Mouse (Mus musculus) MEL (cell line): ENCODE results near the gene Nolc1. TPM values are rescaled to one million over a fixed set of nuclear protein-coding genes. Genes with fewer than 3 reads are reported as not detected.

Source experiments
- DNase-seq: peaks from one replicate; pipeline ENCODE4 v3.0.0; 2011; ENCODE audit warnings: low read depth, low spot score
- H3K27ac ChIP-seq: 2 replicates; pipeline ENCODE4 v1.5.1; 2012; ENCODE audit warnings: low read depth, mild to moderate bottlenecking, control low read depth, low read length, moderate library complexity; ENCODE audit not compliant: control insufficient read depth
- H3K27me3 ChIP-seq, 2 experiments: fragments of 150-350 bp in 1 of 2; sonication (generic) in 1 of 2; 2 replicates each; pipeline ENCODE4 v1.6.1; 2012; ENCODE audit warnings: low read length in 2 of 2, mild to moderate bottlenecking in 2 of 2, improper control_type of control experiment in 1 of 2, moderate library complexity in 1 of 2; ENCODE audit not compliant: insufficient read depth in 2 of 2, control insufficient read depth in 1 of 2
- H3K36me3 ChIP-seq, 2 experiments: 2 replicates each; pipeline ENCODE4 v1.6.1; 2012 to 2014; ENCODE audit warnings: low read length in 2 of 2, improper control_type of control experiment in 1 of 2, inconsistent platforms in 1 of 2, mild to moderate bottlenecking in 1 of 2; ENCODE audit not compliant: insufficient read depth in 2 of 2, control insufficient read depth in 1 of 2
- H3K4me1 ChIP-seq, 2 experiments: fragments of 150-350 bp in 1 of 2; sonication (generic) in 1 of 2; 2 replicates each; pipeline ENCODE4 v1.6.1; 2012; ENCODE audit warnings: low read length in 2 of 2, improper control_type of control experiment in 1 of 2, mild to moderate bottlenecking in 1 of 2; ENCODE audit not compliant: insufficient read depth in 2 of 2, control insufficient read depth in 1 of 2
- H3K4me3 ChIP-seq, 2 experiments: fragments of 150-350 bp in 1 of 2; sonication (generic) in 1 of 2; 2 replicates each; pipeline ENCODE4 v1.5.1; 2012; ENCODE audit warnings: low read depth in 2 of 2, low read length in 2 of 2, mild to moderate bottlenecking in 2 of 2, moderate library complexity in 2 of 2, control low read depth in 1 of 2, improper control_type of control experiment in 1 of 2; ENCODE audit not compliant: control insufficient read depth in 1 of 2, insufficient read depth in 1 of 2
- H3K79me2 ChIP-seq: 2 replicates; pipeline ENCODE4 v1.6.1; 2012; ENCODE audit warnings: mild to moderate bottlenecking, low read length, moderate library complexity; ENCODE audit not compliant: control insufficient read depth, poor library complexity, insufficient read depth
- H3K9ac ChIP-seq: 2 replicates; pipeline ENCODE4 v1.6.1; 2012; ENCODE audit warnings: low read depth, mild to moderate bottlenecking, control low read depth, low read length, moderate library complexity; ENCODE audit not compliant: control insufficient read depth, poor library complexity, severe bottlenecking
- H3K9me3 ChIP-seq: fragments of 150-350 bp; sonication (generic); replicated peaks from 2 replicates; pipeline ENCODE4 v1.6.1; 2012; ENCODE audit warnings: mild to moderate bottlenecking, low read length, improper control_type of control experiment, moderate library complexity; ENCODE audit not compliant: insufficient read depth
- CHD1 ChIP-seq: IDR thresholded peaks from 2 replicates; pipeline ENCODE4 v1.6.1; 2012; ENCODE audit warnings: low read depth, mild to moderate bottlenecking, inconsistent platforms, low read length, improper control_type of control experiment
- CHD2 ChIP-seq: IDR thresholded peaks from 2 replicates; pipeline ENCODE4 v1.6.1; 2011; ENCODE audit warnings: low read length, improper control_type of control experiment
- CTCF ChIP-seq, 3 experiments: IDR thresholded peaks in 2 of 3; conservative IDR thresholded peaks in 1 of 3; 2 replicates each; pipeline ENCODE4 v1.5.1; 2011 to 2012; ENCODE audit warnings: low read length in 3 of 3, low read depth in 2 of 3, mild to moderate bottlenecking in 2 of 3, improper control_type of control experiment in 1 of 3, inconsistent platforms in 1 of 3, mixed read lengths in 1 of 3, moderate library complexity in 1 of 3; ENCODE audit not compliant: control insufficient read depth in 1 of 3, insufficient read depth in 1 of 3, poor library complexity in 1 of 3, severe bottlenecking in 1 of 3
- E2F4 ChIP-seq: IDR thresholded peaks from 2 replicates; pipeline ENCODE4 v1.6.1; 2011; ENCODE audit warnings: low read depth, low read length, improper control_type of control experiment, borderline replicate concordance
- EP300 ChIP-seq, 2 experiments: IDR thresholded peaks; 2 replicates each; pipeline ENCODE4 v1.6.1; 2011; ENCODE audit warnings: improper control_type of control experiment in 2 of 2, low read length in 2 of 2, low read depth in 1 of 2, mild to moderate bottlenecking in 1 of 2
- ETS1 ChIP-seq: IDR thresholded peaks from 2 replicates; pipeline ENCODE4 v1.6.1; 2012; ENCODE audit warnings: low read depth, mild to moderate bottlenecking, inconsistent platforms, low read length, improper control_type of control experiment, moderate library complexity
- GABPA ChIP-seq: IDR thresholded peaks from 2 replicates; pipeline ENCODE4 v1.6.1; 2012; ENCODE audit warnings: low read depth, mild to moderate bottlenecking, inconsistent platforms, low read length, improper control_type of control experiment, moderate library complexity
- GATA1 ChIP-seq: IDR thresholded peaks from 2 replicates; pipeline ENCODE4 v1.6.1; 2011; ENCODE audit warnings: low read depth, low read length, improper control_type of control experiment
- HCFC1 ChIP-seq: IDR thresholded peaks from 2 replicates; pipeline ENCODE4 v1.6.1; 2012; ENCODE audit warnings: low read depth, mild to moderate bottlenecking, inconsistent platforms, low read length, improper control_type of control experiment, moderate library complexity
- JUND ChIP-seq: IDR thresholded peaks from 2 replicates; pipeline ENCODE4 v1.6.1; 2011; ENCODE audit warnings: low read depth, mild to moderate bottlenecking, improper control_type of control experiment, low read length
- KAT2A ChIP-seq: conservative IDR thresholded peaks from 2 replicates; pipeline ENCODE4 v1.6.1; 2012; ENCODE audit warnings: low read depth, low read length, improper control_type of control experiment, inconsistent platforms
- MAFK ChIP-seq: IDR thresholded peaks from 2 replicates; pipeline ENCODE4 v1.6.1; 2011; ENCODE audit warnings: low read depth, mild to moderate bottlenecking, low read length, improper control_type of control experiment, borderline replicate concordance
- MAX ChIP-seq: IDR thresholded peaks from 2 replicates; pipeline ENCODE4 v1.6.1; 2011; ENCODE audit warnings: low read length, improper control_type of control experiment
- MAZ ChIP-seq: IDR thresholded peaks from 2 replicates; pipeline ENCODE4 v1.6.1; 2012; ENCODE audit warnings: low read depth, mild to moderate bottlenecking, inconsistent platforms, low read length, improper control_type of control experiment
- MEF2A ChIP-seq: IDR thresholded peaks from 2 replicates; pipeline ENCODE4 v1.6.1; 2014; ENCODE audit warnings: low read depth, mild to moderate bottlenecking, inconsistent platforms, low read length, improper control_type of control experiment; ENCODE audit not compliant: poor library complexity, insufficient replicate concordance, severe bottlenecking; ENCODE audit errors: extremely low read depth
- MXI1 ChIP-seq: IDR thresholded peaks from 2 replicates; pipeline ENCODE4 v1.6.1; 2011; ENCODE audit warnings: mild to moderate bottlenecking, low read depth, low read length, improper control_type of control experiment
- MYB ChIP-seq: IDR thresholded peaks from 2 replicates; pipeline ENCODE4 v1.6.1; 2011; ENCODE audit warnings: mild to moderate bottlenecking, low read depth, low read length, improper control_type of control experiment
- MYC ChIP-seq: IDR thresholded peaks from 2 replicates; pipeline ENCODE4 v1.6.1; 2011; ENCODE audit warnings: low read depth, mild to moderate bottlenecking, low read length, improper control_type of control experiment, moderate library complexity
- NELFE ChIP-seq: IDR thresholded peaks from 2 replicates; pipeline ENCODE4 v1.6.1; 2011; ENCODE audit warnings: low read depth, low read length, improper control_type of control experiment
- POLR2AphosphoS2 ChIP-seq: IDR thresholded peaks from 2 replicates; pipeline ENCODE4 v1.6.1; 2011; ENCODE audit warnings: low read length, improper control_type of control experiment
- POLR2AphosphoS5 ChIP-seq: IDR thresholded peaks from 2 replicates; pipeline ENCODE4 v1.6.1; 2012; ENCODE audit warnings: low read depth, borderline replicate concordance, mild to moderate bottlenecking, inconsistent platforms, low read length, moderate library complexity, mixed read lengths
- RAD21 ChIP-seq: IDR thresholded peaks from 2 replicates; pipeline ENCODE4 v1.6.1; 2011; ENCODE audit warnings: mild to moderate bottlenecking, low read depth, low read length, improper control_type of control experiment
- RCOR1 ChIP-seq: IDR thresholded peaks from 2 replicates; pipeline ENCODE4 v1.6.1; 2012; ENCODE audit warnings: low read depth, mild to moderate bottlenecking, inconsistent platforms, low read length, improper control_type of control experiment
- SIN3A ChIP-seq: IDR thresholded peaks from 2 replicates; pipeline ENCODE4 v1.6.1; 2012; ENCODE audit warnings: low read length, improper control_type of control experiment, inconsistent platforms
- SMC3 ChIP-seq: IDR thresholded peaks from 2 replicates; pipeline ENCODE4 v1.6.1; 2011; ENCODE audit warnings: low read depth, low read length, improper control_type of control experiment
- TAL1 ChIP-seq: IDR thresholded peaks from 2 replicates; pipeline ENCODE4 v1.6.1; 2012; ENCODE audit warnings: mild to moderate bottlenecking, inconsistent platforms, low read length, moderate library complexity, mixed read lengths
- TBP ChIP-seq: IDR thresholded peaks from 2 replicates; pipeline ENCODE4 v1.8.0; 2011; ENCODE audit warnings: low read depth, low read length, improper control_type of control experiment
- TCF12 ChIP-seq: IDR thresholded peaks from 2 replicates; pipeline ENCODE4 v1.6.1; 2014; ENCODE audit warnings: low read depth, mild to moderate bottlenecking, inconsistent platforms, low read length, improper control_type of control experiment, moderate library complexity
- USF1 ChIP-seq: IDR thresholded peaks from 2 replicates; pipeline ENCODE4 v1.6.1; 2014; ENCODE audit warnings: low read depth, mild to moderate bottlenecking, inconsistent platforms, low read length, improper control_type of control experiment, moderate library complexity
- USF2 ChIP-seq, 2 experiments: IDR thresholded peaks; 2 replicates each; pipeline ENCODE4 v1.6.1; 2011 to 2012; ENCODE audit warnings: improper control_type of control experiment in 2 of 2, low read length in 2 of 2, borderline replicate concordance in 1 of 2, inconsistent platforms in 1 of 2, low read depth in 1 of 2, mild to moderate bottlenecking in 1 of 2; ENCODE audit not compliant: insufficient read depth in 1 of 2
- ZNF384 ChIP-seq: IDR thresholded peaks from 2 replicates; pipeline ENCODE4 v1.6.1; 2012; ENCODE audit warnings: low read depth, mild to moderate bottlenecking, inconsistent platforms, low read length, improper control_type of control experiment
- polyA plus RNA-seq, 2 experiments: library from polyadenylated mRNA; stranded (reverse) in 1 of 2; unstranded in 1 of 2; fragments of >175 nt in 1 of 2; fragments of >200 nt in 1 of 2; gene quantifications; 2 replicates each; pipeline versions ENCODE4 v1.2.1 to v1.2.4; 2012; ENCODE audit warnings: low replicate concordance in 2 of 2, low read depth in 1 of 2; ENCODE audit not compliant: insufficient read length in 2 of 2, insufficient read depth in 1 of 2, missing spikeins in 1 of 2
- total RNA-seq: library from RNA; depleted of rRNA; stranded (reverse); fragments of 300-350 nt; gene quantifications from 2 replicates; pipeline ENCODE4 v1.2.3, GENCODE M21; 2012

The Nolc1 gene
- total and polyA plus RNA-seq, 3 experiments: 213 to 753 (median 294) TPM

DNA sequence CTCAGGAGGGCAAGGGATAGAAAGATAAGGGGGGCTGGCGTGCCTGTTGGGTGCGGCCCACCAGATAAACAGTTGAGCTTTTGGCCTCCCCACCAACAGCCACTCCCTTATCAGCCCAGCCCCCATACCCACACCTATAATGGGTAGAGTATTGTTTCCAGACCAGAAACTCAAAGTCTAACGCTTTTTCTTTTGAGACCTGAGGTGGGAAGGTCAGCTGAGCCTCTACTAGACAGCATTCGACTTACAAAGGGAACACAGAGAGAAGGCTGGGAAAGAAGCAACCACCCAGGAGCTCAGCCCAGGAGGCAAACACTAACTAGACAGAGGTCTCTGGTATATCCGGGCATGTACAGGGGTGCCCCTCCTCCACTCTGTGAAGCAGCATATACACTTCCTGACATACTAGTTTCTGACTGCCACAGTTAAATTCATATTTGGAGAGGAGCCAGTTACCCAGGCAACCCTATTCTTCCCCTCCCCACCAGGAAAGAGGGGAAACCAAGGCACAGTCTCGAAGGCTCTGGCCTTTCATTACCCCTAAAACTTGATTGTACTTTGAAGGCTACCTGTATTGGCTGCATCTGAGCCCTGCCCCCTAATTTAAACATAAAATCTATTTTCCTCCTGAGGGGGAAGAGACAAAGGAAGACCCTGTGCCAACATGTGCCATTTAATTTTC lies 38.3 kb upstream of the Nolc1 start (continued):
- TF ChIP-seq HCFC1 (peak; percentile 71), TAL1 (peak; percentile 95), CTCF (IDR thresholded peaks at IDR 0.05 in 2 of 3, conservative IDR thresholded peaks at IDR 0.05 in 1 of 3; ENCODE audit: control insufficient read depth in 1 of 3, insufficient read depth in 1 of 3, low read depth in 2 of 3, low read length in 3 of 3, poor library complexity in 1 of 3, severe bottlenecking in 1 of 3) (no peak), CHD2 (peak; percentile 86), EP300 (IDR thresholded peaks at IDR 0.05; ENCODE audit: low read depth in 1 of 2, low read length in 2 of 2) (peak; percentile 96 to 98), MXI1 (peak; percentile 86), MAFK (peak; percentile 68; the same call in 1 of the 2 replicates)

DNA sequence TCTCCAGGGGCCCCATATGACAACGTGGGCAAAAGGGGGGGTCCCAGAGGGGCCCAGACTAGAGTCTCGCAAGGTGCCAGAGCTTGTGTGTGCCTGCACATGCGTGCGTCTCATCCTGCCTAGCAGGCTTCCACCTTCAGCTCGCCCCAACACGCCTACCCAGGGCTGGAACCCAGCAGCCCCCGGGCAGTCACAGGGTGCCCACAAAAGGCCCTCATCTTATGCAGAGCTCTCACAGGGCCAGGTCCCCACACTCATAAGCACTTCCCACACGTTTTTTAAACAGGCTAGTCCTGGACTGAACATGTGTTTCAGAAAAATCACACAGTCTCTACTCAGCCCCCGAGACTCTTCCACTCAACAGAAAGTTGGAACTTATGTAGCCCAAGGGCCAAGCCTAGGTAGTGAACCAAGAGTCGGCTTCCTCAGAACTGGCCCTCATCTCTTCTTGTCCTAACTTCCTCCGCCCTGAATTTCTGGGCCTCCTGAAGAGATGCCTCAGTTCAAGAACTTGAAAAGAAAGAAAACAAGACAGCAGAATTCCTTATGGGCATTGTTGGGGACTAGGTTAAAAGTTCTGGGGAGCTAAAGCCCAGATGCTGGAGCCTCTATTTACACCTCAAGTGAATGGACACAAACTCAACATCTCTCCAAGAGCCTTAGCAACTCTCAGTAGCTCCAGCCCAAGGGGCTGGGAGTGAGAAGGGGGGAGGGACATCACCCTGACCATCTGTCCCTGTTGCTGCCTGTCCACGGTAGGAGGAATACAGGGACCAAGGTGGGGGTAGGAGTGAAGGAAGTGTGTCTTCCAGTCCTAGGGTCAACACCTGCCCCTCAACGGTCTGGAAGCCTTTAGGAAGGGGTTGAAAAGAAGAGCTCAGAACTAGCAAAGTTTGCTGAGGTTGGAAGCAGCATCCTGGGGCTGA lies 37.5 kb upstream of the Nolc1 start:
- H3K79me2 ChIP-seq: peaks cover 81% of the 10 kb centered on the region
- H3K36me3 ChIP-seq: peaks cover 22 to 42% of the 10 kb centered on the region in 2 experiments
- H3K4me3 ChIP-seq: peak overlapping the region; percentile 76 to 85
- peak overlapping the region; percentile 86 for H3K9ac ChIP-seq
- peaks cover 21 to 47% of the 10 kb centered on the region in 2 experiments for H3K4me1 ChIP-seq
- peak overlapping the region; percentile 99 for H3K27ac ChIP-seq
- DNase-seq: peak; percentile 77
- H3K27me3 ChIP-seq: no peaks in the 10 kb centered on the region
- H3K9me3 ChIP-seq: no peaks in the 10 kb centered on the region
- no peak for TF ChIP-seq GABPA
- no peak for TF ChIP-seq JUND
- TF ChIP-seq POLR2AphosphoS5: no peak
- peak; percentile 46; the same call in 1 of the 2 replicates for TF ChIP-seq SIN3A
- TF ChIP-seq ZNF384: no peak
- no peak for TF ChIP-seq MXI1
- TF ChIP-seq RCOR1: no peak
- no peak for TF ChIP-seq MYB
- no peak for TF ChIP-seq ETS1
- no peak; the same call in 1 of the 2 replicates for TF ChIP-seq MAZ
- peak; percentile 14 for TF ChIP-seq MAX
- TF ChIP-seq E2F4: no peak
- TF ChIP-seq SMC3: no peak
- no peak for TF ChIP-seq TAL1
- peak; percentile 98 for TF ChIP-seq CHD1
- TF ChIP-seq TBP: no peak
- TF ChIP-seq GATA1: no peak
- no peak for TF ChIP-seq CTCF (IDR thresholded peaks at IDR 0.05 in 2 of 3, conservative IDR thresholded peaks at IDR 0.05 in 1 of 3; ENCODE audit: control insufficient read depth in 1 of 3, insufficient read depth in 1 of 3, low read depth in 2 of 3, low read length in 3 of 3, poor library complexity in 1 of 3, severe bottlenecking in 1 of 3)
- no peak for TF ChIP-seq MAFK
- no peak for TF ChIP-seq HCFC1
- TF ChIP-seq USF2 (IDR thresholded peaks at IDR 0.05; ENCODE audit: borderline replicate concordance in 1 of 2, insufficient read depth in 1 of 2, low read depth in 1 of 2, low read length in 2 of 2): no peak
- no peak for TF ChIP-seq POLR2AphosphoS2
- no peak for TF ChIP-seq MEF2A
- no peak for TF ChIP-seq NELFE
- no peak for TF ChIP-seq TCF12
- TF ChIP-seq EP300 (IDR thresholded peaks at IDR 0.05; ENCODE audit: low read depth in 1 of 2, low read length in 2 of 2): no peak
- no peak for TF ChIP-seq USF1
- no peak for TF ChIP-seq KAT2A
- no peak for TF ChIP-seq MYC
- no peak for TF ChIP-seq RAD21
